Mouse (Mus musculus) spleen, adult 10 weeks (tissue): ENCODE measurements around the gene Mrpl30. TPM values are rescaled to one million over a fixed set of nuclear protein-coding genes. Genes with fewer than 3 reads are reported as not detected.

ENCODE experiments used
- polyA plus RNA-seq: library from polyadenylated mRNA; stranded (reverse); fragments of 350-450 nt; fragmentation: Illumina TruSeq; extraction: RNeasy Lipid Tissue Mini Kit (QIAGEN cat#74804); gene quantifications from one replicate; pipeline ENCODE4 v1.2.3, GENCODE M21; 2015; ENCODE audit warnings: low replicate concordance; ENCODE audit not compliant: insufficient read depth

Mrpl30 gene
- 183 TPM for polyA plus RNA-seq

GRCm38 (mm10) chr1:37890025-37890652 is at the start of gene Mrpl30, which contains the start of gene Mitd1:
TSS of gene Mrpl30 (plus strand) at chr1:37890477.
TSS of gene Mitd1 (minus strand) at chr1:37890411.

DNA sequence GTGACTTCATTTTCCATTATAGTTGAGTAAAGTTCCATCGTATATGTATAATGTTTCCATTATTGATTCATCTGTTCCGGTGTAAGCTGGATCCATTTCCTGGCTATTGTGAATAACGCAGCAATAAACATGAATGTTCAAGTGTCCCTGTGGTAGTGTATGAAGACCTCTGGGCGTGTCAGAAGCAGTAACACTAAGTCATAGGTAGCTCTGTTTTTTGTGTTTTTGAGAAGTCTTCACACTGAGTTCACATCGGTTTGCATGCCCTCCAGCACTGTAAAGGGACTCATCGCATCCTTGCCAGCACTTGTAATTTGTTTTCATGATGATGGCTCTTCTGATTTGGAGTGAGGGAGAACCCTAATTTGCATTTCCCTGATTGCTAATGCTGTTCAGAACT is 24.0 kb upstream of the Mrpl30 start, which contains the start of gene Tsga10:
Gene Tsga10 (minus strand): TSS at position 144 of the 400 bp plus-strand sequence.

GRCm38 (mm10) chr1:37871704-37872103 is 18.6 kb upstream of the Mrpl30 start, which contains the start of gene Lipt1:
TSS of gene Lipt1 (plus strand) at chr1:37871738.

DNA sequence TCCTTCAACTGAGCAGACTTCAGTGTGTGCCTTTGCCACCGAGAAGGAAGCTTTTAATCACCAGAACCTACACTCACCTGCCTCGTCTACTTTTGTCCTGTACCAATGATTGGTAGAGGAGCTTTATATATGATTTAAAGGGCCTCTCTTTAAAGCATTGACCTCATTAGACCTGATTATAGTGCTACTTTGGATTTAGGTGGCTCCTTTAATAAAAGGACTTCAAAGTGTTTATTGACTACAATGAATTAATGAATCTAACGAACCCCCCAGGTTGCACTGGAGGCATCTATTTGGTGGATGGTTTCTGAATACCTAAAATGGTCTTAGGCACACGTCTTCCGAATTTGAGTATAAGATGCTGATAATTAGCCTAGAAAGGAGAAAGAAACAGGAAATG is 26.1 kb downstream of the Mrpl30 start, which contains the start of gene Lyg2:
Gene Lyg2 (minus strand): TSS at position 101 of the 400 bp plus-strand sequence.

Other genes with a start within 250 kb of the Mrpl30 start
- gene 2010300C02Rik, start 170.4 kb upstream of the Mrpl30 start, polyA plus RNA-seq: 0.39 TPM
- 10.7 TPM for gene Tsga10, start 24.0 kb upstream of the Mrpl30 start, polyA plus RNA-seq
- gene Lipt1, start 18.7 kb upstream of the Mrpl30 start, polyA plus RNA-seq: 4.3 TPM
- 70.4 TPM for gene Mitd1, start 66 bp upstream of the Mrpl30 start, polyA plus RNA-seq
- gene Lyg2, start 26.0 kb downstream of the Mrpl30 start, polyA plus RNA-seq: not detected
- gene Lyg1, start 67.3 kb downstream of the Mrpl30 start, polyA plus RNA-seq: not detected
- 86.9 TPM for gene Txndc9, start 107.4 kb downstream of the Mrpl30 start, polyA plus RNA-seq
- gene Eif5b, start 107.5 kb downstream of the Mrpl30 start, polyA plus RNA-seq: 83.3 TPM
- gene Rev1, start 239.3 kb downstream of the Mrpl30 start, polyA plus RNA-seq: 37.7 TPM